Mouse (Mus musculus) heart, adult 2 months (tissue): ENCODE measurements at regions not wholly inside any gene's neighbourhood (a gene's known extent, or its start where the extent isn't known, plus 50 kb on each side); places are given as distances from the start of the nearest gene placed in this dataset.

Source experiments
- DNase-seq, 2 experiments: peaks; one replicate each; pipeline ENCODE4 v3.0.0; 2021
- H3K27ac ChIP-seq: fragments of 200-600 bp; 2 replicates; pipeline ENCODE4 v1.8.1; 2022
- H3K27me3 ChIP-seq: fragments of 200-500 bp; 2 replicates; pipeline ENCODE4 v1.6.1; 2012; ENCODE audit warnings: mild to moderate bottlenecking, low read length, inconsistent platforms, mixed read lengths; ENCODE audit not compliant: control insufficient read depth, insufficient read depth
- H3K36me3 ChIP-seq: fragments of 200-500 bp; 2 replicates; pipeline ENCODE4 v1.6.1; 2012; ENCODE audit warnings: low read length, inconsistent platforms; ENCODE audit not compliant: control insufficient read depth, insufficient read depth
- H3K4me1 ChIP-seq: fragments of 200-500 bp; 2 replicates; pipeline ENCODE4 v1.6.1; 2011; ENCODE audit warnings: low read length; ENCODE audit not compliant: control insufficient read depth, insufficient read depth
- H3K4me3 ChIP-seq: fragments of 200-600 bp; 2 replicates; pipeline ENCODE4 v1.8.1; 2022
- H3K79me2 ChIP-seq: fragments of 200-500 bp; replicated peaks from 2 replicates; pipeline ENCODE4 v1.6.1; 2012; ENCODE audit warnings: mild to moderate bottlenecking, inconsistent platforms, low read length, moderate library complexity, mixed read lengths; ENCODE audit not compliant: control insufficient read depth, insufficient read depth
- H3K9ac ChIP-seq: fragments of 200-500 bp; 2 replicates; pipeline ENCODE4 v1.6.1; 2012; ENCODE audit warnings: low read depth, mild to moderate bottlenecking, control low read depth, inconsistent platforms, low read length, mixed read lengths
- CTCF ChIP-seq: fragments of 200-600 bp; IDR thresholded peaks from 2 replicates; pipeline ENCODE4 v1.8.1; 2022; ENCODE audit warnings: antibody characterized with exemption, mild to moderate bottlenecking, moderate library complexity
- EP300 ChIP-seq: fragments of 200-500 bp; IDR thresholded peaks from 2 replicates; pipeline ENCODE4 v1.6.1; 2011; ENCODE audit warnings: low read depth, low read length, control low read depth; ENCODE audit not compliant: insufficient read depth
- POLR2A ChIP-seq: fragments of 200-500 bp; IDR thresholded peaks from 2 replicates; pipeline ENCODE4 v1.6.1; 2011; ENCODE audit warnings: mild to moderate bottlenecking, low read depth, low read length, control low read depth; ENCODE audit not compliant: insufficient read depth
- WGBS: fragments of 180-500 bp; shearing (Covaris S2); methylation state at CpG from one replicate; pipeline ENCODE4 v1.1.7; 2018; 5-methylcytosine and 5-hydroxymethylcytosine counted together
- intact Hi-C: fragments of 180-260 bp; cut with DNase I; formaldehyde crosslinking; loops from one replicate; pipeline ENCODE4 v1.15.1; 2025

GRCm38 (mm10) chr13:57305586-57305985 lies 409.8 kb upstream of the Trpc7 start:
- no peaks in the 10 kb centered on the region for H3K27me3 ChIP-seq
- H3K4me1 ChIP-seq, result no peaks in the 10 kb centered on the region
- H3K27ac ChIP-seq, result no peak overlapping the region
- intact Hi-C loops, result no loop called here
- no peaks in the 10 kb centered on the region for H3K79me2 ChIP-seq
- no peak overlapping the region for H3K9ac ChIP-seq
- WGBS, result 65% methylated on average over 7 of the region's 7 CpGs
- no peaks in the 10 kb centered on the region for H3K36me3 ChIP-seq
- TF ChIP-seq CTCF (no peak), EP300 (no peak), POLR2A (no peak)
- no peak for DNase-seq
- no peak overlapping the region for H3K4me3 ChIP-seq

- no peaks in the 10 kb centered on the region for H3K27me3 ChIP-seq
- no peak overlapping the region for H3K9ac ChIP-seq
- DNase-seq, result no peak
- H3K27ac ChIP-seq, result no peak overlapping the region
- intact Hi-C loops, result no loop called here
- no peaks in the 10 kb centered on the region for H3K4me1 ChIP-seq
- no peak for TF ChIP-seq EP300
- no peak for TF ChIP-seq POLR2A
- no peak for TF ChIP-seq CTCF
- WGBS, result 79% methylated on average over 2 of the region's 2 CpGs
- H3K79me2 ChIP-seq, result no peaks in the 10 kb centered on the region
- H3K36me3 ChIP-seq, result no peaks in the 10 kb centered on the region
- no peak overlapping the region for H3K4me3 ChIP-seq
Measured at GRCm38 (mm10) chr13:57303805-57304204, 408.0 kb upstream of the Trpc7 start.

GRCm38 (mm10) chr13:57291737-57292490 lies 396.1 kb upstream of the Trpc7 start:
- H3K36me3 ChIP-seq, result no peaks in the 10 kb centered on the region
- DNase-seq, result no peak
- intact Hi-C loops, result no loop called here
- no peak for TF ChIP-seq POLR2A
- H3K4me1 ChIP-seq, result no peaks in the 10 kb centered on the region
- WGBS, result 74% methylated on average over 9 of the region's 9 CpGs
- no peaks in the 10 kb centered on the region for H3K79me2 ChIP-seq
- H3K27ac ChIP-seq, result no peak overlapping the region
- no peak overlapping the region for H3K4me3 ChIP-seq
- no peaks in the 10 kb centered on the region for H3K27me3 ChIP-seq
- no peak overlapping the region for H3K9ac ChIP-seq

GRCm38 (mm10) chr13:57286168-57286567 lies 390.4 kb upstream of the Trpc7 start:
- WGBS, result 91% methylated on average over 2 of the region's 2 CpGs

DNA sequence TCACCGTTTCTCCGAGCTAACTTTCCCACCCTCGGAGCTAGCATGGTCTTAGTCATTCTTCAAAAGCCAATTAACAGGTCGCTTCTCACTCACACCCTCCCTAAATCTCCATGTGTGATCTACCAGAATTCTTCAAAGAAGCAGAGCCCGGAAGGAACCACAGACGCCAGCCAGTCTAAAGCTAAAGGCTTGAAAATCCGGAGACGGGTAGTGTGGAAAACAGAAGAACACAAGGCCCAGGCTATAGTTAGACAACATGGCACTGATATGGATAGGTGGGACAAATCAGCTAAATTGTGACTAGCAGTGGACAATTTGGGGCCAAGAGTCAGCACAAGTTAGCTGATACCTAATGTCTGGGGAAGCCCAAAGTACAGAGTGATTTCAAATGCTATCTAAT lies 387.0 kb upstream of the Trpc7 start:
- Histone ChIP-seq H3K4me3 (no peak overlapping the region), H3K79me2 (no peaks in the 10 kb centered on the region), H3K36me3 (no peaks in the 10 kb centered on the region), H3K9ac (no peak overlapping the region), H3K27ac (no peak overlapping the region), H3K4me1 (no peaks in the 10 kb centered on the region), H3K27me3 (no peaks in the 10 kb centered on the region)
- intact Hi-C loops, result no loop called here
- 30% methylated on average over 8 of the region's 8 CpGs for WGBS
- TF ChIP-seq POLR2A, result no peak
- TF ChIP-seq EP300, result no peak
- no peak for TF ChIP-seq CTCF
- DNase-seq, result no peak

More at GRCm38 (mm10) chr13:57286168-57286567, 390.4 kb upstream of the Trpc7 start:
- DNase-seq, result no peak
- Histone ChIP-seq H3K27ac (no peak overlapping the region), H3K36me3 (no peaks in the 10 kb centered on the region), H3K4me1 (no peaks in the 10 kb centered on the region), H3K79me2 (no peaks in the 10 kb centered on the region), H3K9ac (no peak overlapping the region), H3K4me3 (no peak overlapping the region), H3K27me3 (no peaks in the 10 kb centered on the region)
- intact Hi-C loops, result no loop called here
- no peak for TF ChIP-seq EP300
- no peak for TF ChIP-seq CTCF
- no peak for TF ChIP-seq POLR2A

- Histone ChIP-seq H3K4me3 (no peak overlapping the region), H3K4me1 (no peaks in the 10 kb centered on the region), H3K27ac (no peak overlapping the region), H3K36me3 (no peaks in the 10 kb centered on the region), H3K27me3 (no peaks in the 10 kb centered on the region), H3K9ac (no peak overlapping the region), H3K79me2 (no peaks in the 10 kb centered on the region)
- no peak for TF ChIP-seq CTCF
- TF ChIP-seq POLR2A, result no peak
- TF ChIP-seq EP300, result no peak
- DNase-seq, result no peak
- intact Hi-C loops, result loop anchor here (2.0 kb wide), 1 partner anchor 627 kb away; the partner anchor contains the start of gene Spock1
- WGBS, result 49% methylated on average over 24 of the region's 24 CpGs
Measured at GRCm38 (mm10) chr13:57281941-57282710, 386.3 kb upstream of the Trpc7 start.
